Mouse (Mus musculus) spleen, adult 2 months (tissue): ENCODE results near the gene Fndc1.

ENCODE experiments used
- CTCF ChIP-seq: fragments of 200-500 bp; IDR thresholded peaks from 2 replicates; pipeline ENCODE4 v1.5.1; 2011; ENCODE audit warnings: mild to moderate bottlenecking, inconsistent platforms; ENCODE audit not compliant: insufficient read depth, insufficient read length, insufficient replicate concordance; ENCODE audit errors: extremely low read depth
- POLR2A ChIP-seq: fragments of 200-500 bp; IDR thresholded peaks from 2 replicates; pipeline ENCODE4 v1.6.1; 2011; ENCODE audit warnings: low read depth, low read length, inconsistent platforms

GRCm38 (mm10) chr17:7869114-7869513 lies 42.0 kb upstream of the Fndc1 start:
- TF ChIP-seq CTCF (no peak), POLR2A (no peak)
